Mouse (Mus musculus) neutrophil, adult 65 days (primary cell): ENCODE results near the gene Mcrip1. TPM values are rescaled to one million over a fixed set of nuclear protein-coding genes. Genes with fewer than 3 reads are reported as not detected.

Experiments
- total RNA-seq: library from RNA; stranded (reverse); gene quantifications from 2 replicates; pipeline ENCODE4 v1.2.4, GENCODE M21; 2023

The Mcrip1 gene
- 28.8 and 31.9 TPM in 2 replicates for total RNA-seq

GRCm38 (mm10) chr11:120549168-120549945 lies at the start of gene Mcrip1:
TSS of gene Mcrip1 (minus strand) at chr11:120549727.

DNA sequence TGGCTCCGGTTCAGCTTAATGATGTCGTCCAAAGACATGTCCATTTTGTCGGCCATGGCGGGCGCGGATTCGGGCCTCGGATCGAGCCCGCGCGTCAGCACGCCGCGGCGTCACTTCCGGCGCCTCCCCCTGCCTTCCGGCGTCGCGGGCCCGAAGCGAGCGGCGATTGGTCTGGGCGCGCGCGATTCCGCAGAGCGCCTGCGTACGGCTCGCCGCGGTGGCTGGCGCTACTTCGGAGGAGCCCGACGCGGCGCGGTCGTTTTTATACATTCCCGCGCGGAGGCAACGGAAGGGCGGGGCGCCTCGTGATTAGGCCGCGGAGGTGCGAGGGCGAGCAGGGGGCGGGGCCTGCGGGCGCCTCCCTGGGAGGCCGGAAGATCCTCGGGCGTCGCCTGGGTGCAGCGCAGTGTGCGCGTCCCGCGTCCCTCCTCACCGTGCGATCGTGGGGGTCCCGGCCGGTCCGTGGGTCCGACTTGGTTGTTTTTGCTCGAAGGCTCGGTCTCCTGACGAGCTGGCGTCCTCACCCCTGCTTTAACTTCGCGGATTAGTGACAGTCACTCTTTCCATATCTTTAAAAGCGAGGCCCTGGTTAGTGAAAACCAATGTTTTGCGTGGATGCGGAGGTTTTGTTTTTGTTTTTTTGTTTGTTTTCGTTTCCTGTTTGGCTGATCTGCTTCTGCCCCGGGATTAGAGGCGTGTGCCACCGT lies 48.9 kb upstream of the Mcrip1 start, which contains the start of the genes Alyref and Anapc11:
TSS of gene Alyref (minus strand) at position 83 of the 707 bp plus-strand sequence.
TSS of gene Anapc11 (plus strand) at position 139 of the 707 bp plus-strand sequence.

GRCm38 (mm10) chr11:120581490-120582267 lies 32.2 kb upstream of the Mcrip1 start, which contains the start of gene Arhgdia:
TSS of gene Arhgdia (minus strand) at chr11:120581624.

GRCm38 (mm10) chr11:120572752-120573584 lies 23.4 kb upstream of the Mcrip1 start, which contains the start of gene P4hb:
TSS of gene P4hb (minus strand) at chr11:120573253.

GRCm38 (mm10) chr11:120550810-120551440 lies 1.4 kb upstream of the Mcrip1 start, which contains the start of gene Ppp1r27:
TSS of gene Ppp1r27 (minus strand) at chr11:120551132.

DNA sequence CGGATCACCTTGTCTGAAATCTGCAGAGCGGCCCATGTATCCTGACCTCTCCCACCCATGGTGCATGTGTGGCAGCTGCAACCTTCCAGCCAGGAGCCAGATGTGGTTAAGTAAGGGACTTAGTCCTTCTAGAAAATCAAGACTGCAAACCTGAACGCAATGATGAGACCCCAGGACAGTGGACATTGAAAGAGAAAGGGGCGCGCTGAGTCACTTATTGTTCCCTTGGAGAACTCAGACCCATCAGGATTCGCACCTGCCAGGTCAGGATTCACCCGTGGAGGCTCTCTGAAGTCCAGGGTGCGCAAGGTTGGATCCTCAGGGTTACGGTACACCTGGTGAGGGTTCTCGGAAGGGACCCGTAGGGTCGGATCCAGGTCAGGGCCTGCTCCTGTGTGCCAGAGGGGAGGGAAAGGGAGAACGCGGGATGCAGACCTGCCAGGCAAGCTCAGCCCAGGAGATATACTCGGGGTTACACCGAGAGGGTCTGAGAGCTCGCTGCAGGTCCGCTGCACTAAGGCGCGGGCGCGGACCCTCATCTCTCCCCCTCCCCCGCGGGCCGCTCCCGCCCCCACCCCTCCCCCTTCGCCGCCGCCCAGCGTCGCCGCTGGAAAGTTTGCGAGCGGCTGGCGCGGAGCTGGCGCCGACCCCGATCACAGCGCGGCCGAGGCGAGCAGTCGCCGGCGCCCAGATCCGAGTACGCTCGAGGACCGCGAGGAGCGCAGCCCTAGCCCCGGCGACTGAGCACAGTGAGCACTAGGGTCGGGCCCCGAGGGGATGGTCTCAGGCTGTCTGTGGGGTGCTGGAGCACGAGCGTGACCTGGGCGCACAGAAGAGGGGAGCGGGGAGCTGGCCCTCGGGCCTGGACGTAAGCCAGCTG lies 19.2 kb downstream of the Mcrip1 start, which contains the start of gene Gcgr:
TSS of gene Gcgr (plus strand) at position 615 of the 880 bp plus-strand sequence.

Other genes starting within 250 kb of the Mcrip1 start
- gene Actg1, start 201.2 kb downstream of the Mcrip1 start, total RNA-seq, result 3,631 and 3,848 TPM in 2 replicates
- not detected in 2 replicates for gene Fscn2, start 188.2 kb downstream of the Mcrip1 start, total RNA-seq
- gene Faap100, start 171.0 kb downstream of the Mcrip1 start, total RNA-seq, result 12.8 and 19.4 TPM in 2 replicates
- gene Nploc4, start 112.0 kb downstream of the Mcrip1 start, total RNA-seq, result 36.9 and 53.5 TPM in 2 replicates
- 0.84 TPM in 1 of 2 replicates, not detected in the other for gene Tspan10, start 107.1 kb downstream of the Mcrip1 start, total RNA-seq
- gene Pde6g, start 96.2 kb downstream of the Mcrip1 start, total RNA-seq, result not detected in 2 replicates
- 2.0 and 4.8 TPM in 2 replicates for gene Oxld1, start 91.7 kb downstream of the Mcrip1 start, total RNA-seq
- 7.4 and 8.1 TPM in 2 replicates for gene Ccdc137, start 91.6 kb downstream of the Mcrip1 start, total RNA-seq
- gene Arl16, start 82.1 kb downstream of the Mcrip1 start, total RNA-seq, result 5.6 and 7.2 TPM in 2 replicates
- 12.8 and 16.8 TPM in 2 replicates for gene Mrpl12, start 65.1 kb downstream of the Mcrip1 start, total RNA-seq
- gene Slc25a10, start 57.9 kb downstream of the Mcrip1 start, total RNA-seq, result 11.2 and 13.4 TPM in 2 replicates
- gene Gcgr, start 19.0 kb downstream of the Mcrip1 start, total RNA-seq, result not detected in 2 replicates
- gene Ppp1r27, start 1.4 kb upstream of the Mcrip1 start, total RNA-seq, result not detected in 2 replicates
- gene P4hb, start 23.5 kb upstream of the Mcrip1 start, total RNA-seq, result 245 and 272 TPM in 2 replicates
- 428 and 459 TPM in 2 replicates for gene Arhgdia, start 31.9 kb upstream of the Mcrip1 start, total RNA-seq
- gene Alyref, start 48.6 kb upstream of the Mcrip1 start, total RNA-seq, result 116 and 122 TPM in 2 replicates
- gene Anapc11, start 48.7 kb upstream of the Mcrip1 start, total RNA-seq, result 36.8 and 40.0 TPM in 2 replicates
- 1.5 TPM in 1 of 2 replicates, not detected in the other for gene Npb, start 58.8 kb upstream of the Mcrip1 start, total RNA-seq
- gene Pcyt2, start 68.2 kb upstream of the Mcrip1 start, total RNA-seq, result 28.9 and 43.8 TPM in 2 replicates
- gene Sirt7, start 75.5 kb upstream of the Mcrip1 start, total RNA-seq, result 114 and 133 TPM in 2 replicates
- gene Mafg, start 83.9 kb upstream of the Mcrip1 start, total RNA-seq, result 122 and 149 TPM in 2 replicates
- 1.4 and 1.5 TPM in 2 replicates for gene Pycr1, start 94.0 kb upstream of the Mcrip1 start, total RNA-seq
- gene Myadml2, start 98.4 kb upstream of the Mcrip1 start, total RNA-seq, result not detected in 2 replicates
- gene Notum, start 111.4 kb upstream of the Mcrip1 start, total RNA-seq, result not detected in 2 replicates
- 82.0 and 103 TPM in 2 replicates for gene Aspscr1, start 123.2 kb upstream of the Mcrip1 start, total RNA-seq
- gene Cenpx, start 164.0 kb upstream of the Mcrip1 start, total RNA-seq, result 30.2 and 33.5 TPM in 2 replicates
- gene Lrrc45, start 164.2 kb upstream of the Mcrip1 start, total RNA-seq, result 9.1 and 10.4 TPM in 2 replicates
- 0.88 and 1.2 TPM in 2 replicates for gene Rac3, start 171.7 kb upstream of the Mcrip1 start, total RNA-seq
- 5.6 and 6.1 TPM in 2 replicates for gene Dcxr, start 177.6 kb upstream of the Mcrip1 start, total RNA-seq
- gene Cbr2, start 182.4 kb upstream of the Mcrip1 start, total RNA-seq, result 2.3 and 2.9 TPM in 2 replicates
- gene Hmga1b, start 213.1 kb upstream of the Mcrip1 start, total RNA-seq, result 36.2 and 41.5 TPM in 2 replicates
- 12.0 and 12.2 TPM in 2 replicates for gene Rfng, start 234.5 kb upstream of the Mcrip1 start, total RNA-seq
- gene Gps1, start 234.5 kb upstream of the Mcrip1 start, total RNA-seq, result 34.8 and 43.3 TPM in 2 replicates
- gene Dus1l, start 246.7 kb upstream of the Mcrip1 start, total RNA-seq, result 23.4 and 32.1 TPM in 2 replicates